Mouse (Mus musculus): ENCODE measurements at regions not wholly inside any gene's neighbourhood (a gene's known extent, or its start where the extent isn't known, plus 50 kb on each side); places are given as distances from the start of the nearest gene placed in this dataset.

- Histone ChIP-seq H3K4me2 (ENCODE audit: insufficient read depth, low read depth, poor library complexity, severe bottlenecking) (no peak overlapping the region), H3K4me3 (replicated peaks in 1 of 3; ENCODE audit: low read depth in 2 of 3, low read length in 2 of 3, poor library complexity in 1 of 3) (no peak overlapping the region), H3K27ac (ENCODE audit: insufficient read depth, low read depth) (no peak overlapping the region), H3K27me3 (replicated peaks) (no peaks in the 10 kb centered on the region), H3K36me3 (replicated peaks in 1 of 2; ENCODE audit: control insufficient read depth in 1 of 2, insufficient read depth in 1 of 2, low read length in 1 of 2) (no peaks in the 10 kb centered on the region), H3K79me2 (replicated peaks; ENCODE audit: control insufficient read depth, extremely low read depth, insufficient read depth, poor library complexity, severe bottlenecking) (no peaks in the 10 kb centered on the region), H3K9me3 (replicated peaks; ENCODE audit: low read length) (peaks cover 71% of the 10 kb centered on the region), H3K9ac (ENCODE audit: insufficient read depth, low read depth) (no peak overlapping the region), H3K4me1 (ENCODE audit: control insufficient read depth in 1 of 2, insufficient read depth in 2 of 2) (no peaks in the 10 kb centered on the region)
- dilution Hi-C loops (cut with MboI; ENCODE audit: extremely low pct_ligation_motif_present, extremely low pct_unique_long_range_greater_than_20kb, low sequenced_read_pairs) (no loop called here), in situ Hi-C loops (cut with MboI; ENCODE audit: low pct_ligation_motif_present, low pct_unique_long_range_greater_than_20kb, low sequenced_read_pairs) (no loop called here)
- no peak for DNase-seq (ENCODE audit: extremely low read depth)
- TF ChIP-seq UBTF (IDR thresholded peaks at IDR 0.05; ENCODE audit: low read depth, low read length): no peak
- TF ChIP-seq MAZ (IDR thresholded peaks at IDR 0.05; ENCODE audit: low read depth, low read length): no peak
- no peak for TF ChIP-seq CHD1 (IDR thresholded peaks at IDR 0.05; ENCODE audit: low read depth, low read length)
- TF ChIP-seq CTCF (conservative IDR thresholded peaks at IDR 0.05 in 1 of 2, IDR thresholded peaks at IDR 0.05 in 1 of 2; ENCODE audit: low read depth in 2 of 2, low read length in 2 of 2): no peak
- no peak for TF ChIP-seq MEF2A (IDR thresholded peaks at IDR 0.05; ENCODE audit: borderline replicate concordance, low read depth, low read length)
- TF ChIP-seq KAT2A (IDR thresholded peaks at IDR 0.05; ENCODE audit: insufficient replicate concordance, low read length): no peak
- no peak for TF ChIP-seq IRF4 (IDR thresholded peaks at IDR 0.05; ENCODE audit: low read depth, low read length)
- no peak for TF ChIP-seq ZC3H11A (IDR thresholded peaks at IDR 0.05; ENCODE audit: low read depth, low read length)
- TF ChIP-seq ELF1 (IDR thresholded peaks at IDR 0.05; ENCODE audit: low read depth, low read length): no peak
- no peak for TF ChIP-seq ZNF384 (IDR thresholded peaks at IDR 0.05; ENCODE audit: low read depth, low read length)
- no peak for TF ChIP-seq GABPA (IDR thresholded peaks at IDR 0.05; ENCODE audit: insufficient replicate concordance, low read depth, low read length)
- TF ChIP-seq JUN (IDR thresholded peaks at IDR 0.05; ENCODE audit: insufficient read depth, low read depth, low read length): no peak
- no peak for TF ChIP-seq MAFK (IDR thresholded peaks at IDR 0.05; ENCODE audit: insufficient replicate concordance, low read length)
Measured at GRCm38 (mm10) chr9:68402176-68402845, 251.3 kb upstream of the Rora start.

DNA sequence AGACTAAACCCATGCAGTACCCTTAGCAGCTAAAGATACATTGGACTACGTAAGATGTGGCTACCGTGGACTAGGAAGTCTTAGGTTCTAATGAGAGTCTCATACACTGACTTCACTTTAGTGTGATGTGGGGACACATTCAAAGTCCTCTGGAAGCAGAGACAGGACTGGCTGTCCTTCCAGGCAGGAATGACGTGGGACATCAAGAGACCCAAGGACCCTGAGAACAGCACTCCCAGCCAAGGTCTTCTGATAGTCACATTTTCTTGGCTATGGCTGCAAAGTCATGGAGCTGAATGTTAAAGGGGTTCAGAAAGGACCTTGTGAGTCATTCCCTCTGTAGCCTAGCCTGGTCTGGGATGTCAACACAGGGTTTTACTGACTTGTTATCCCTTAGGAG, 250.6 kb upstream of the Rora start:
- no peaks in the 10 kb centered on the region for H3K4me1 ChIP-seq (ENCODE audit: control insufficient read depth in 1 of 2, insufficient read depth in 2 of 2)

More for the DNA sequence above, 250.6 kb upstream of the Rora start:
- no peaks in the 10 kb centered on the region for H3K27me3 ChIP-seq (replicated peaks)
- H3K9me3 ChIP-seq (replicated peaks; ENCODE audit: low read length): peaks cover 75% of the 10 kb centered on the region
- DNase-seq (ENCODE audit: extremely low read depth): no peak
- H3K36me3 ChIP-seq (replicated peaks in 1 of 2; ENCODE audit: control insufficient read depth in 1 of 2, insufficient read depth in 1 of 2, low read length in 1 of 2): no peaks in the 10 kb centered on the region
- no peak overlapping the region for H3K4me2 ChIP-seq (ENCODE audit: insufficient read depth, low read depth, poor library complexity, severe bottlenecking)
- no peak overlapping the region for H3K27ac ChIP-seq (ENCODE audit: insufficient read depth, low read depth)
- no peak overlapping the region for H3K4me3 ChIP-seq (replicated peaks in 1 of 3; ENCODE audit: low read depth in 2 of 3, low read length in 2 of 3, poor library complexity in 1 of 3)
- H3K9ac ChIP-seq (ENCODE audit: insufficient read depth, low read depth): no peak overlapping the region
- dilution Hi-C loops (cut with MboI; ENCODE audit: extremely low pct_ligation_motif_present, extremely low pct_unique_long_range_greater_than_20kb, low sequenced_read_pairs): no loop called here
- in situ Hi-C loops (cut with MboI; ENCODE audit: low pct_ligation_motif_present, low pct_unique_long_range_greater_than_20kb, low sequenced_read_pairs): no loop called here
- H3K79me2 ChIP-seq (replicated peaks; ENCODE audit: control insufficient read depth, extremely low read depth, insufficient read depth, poor library complexity, severe bottlenecking): no peaks in the 10 kb centered on the region
- no peak for TF ChIP-seq EP300 (IDR thresholded peaks at IDR 0.05; ENCODE audit: low read length)
